Mouse (Mus musculus) neural tube, embryonic 11.5 days (tissue): ENCODE data around the gene Pim1. TPM values are rescaled to one million over a fixed set of nuclear protein-coding genes. Genes with fewer than 3 reads are reported as not detected.
A peak's percentile ranks its signal among the peaks of the same experiment; 100 is the strongest.

Experiments
- ATAC-seq: fragments of 200-750 bp; cut with Nextera tagmentation; 2 replicates; pipeline ENCODE4 v1.8.0; 2017; ENCODE audit warnings: moderate number of reproducible peaks, mild to moderate bottlenecking, moderate TSS enrichment, moderate library complexity; ENCODE audit not compliant: insufficient read depth, low FRiP score, low TSS enrichment
- DNase-seq: peaks from one replicate; pipeline ENCODE4 v3.0.0-alpha.2; 2015; ENCODE audit warnings: low spot score
- H3K27ac ChIP-seq: fragments of 300-500 bp; sonication (generic); 2 replicates; pipeline ENCODE4 v1.5.1; 2014; ENCODE audit warnings: low read depth, mild to moderate bottlenecking, low read length
- H3K27me3 ChIP-seq: fragments of 300-500 bp; sonication (generic); 2 replicates; pipeline ENCODE4 v1.6.1; 2014; ENCODE audit warnings: mild to moderate bottlenecking, low read length, mixed read lengths; ENCODE audit not compliant: control insufficient read depth, insufficient read depth
- H3K36me3 ChIP-seq: fragments of 300-500 bp; sonication (generic); 2 replicates; pipeline ENCODE4 v1.6.1; 2014; ENCODE audit warnings: mild to moderate bottlenecking, low read length, moderate library complexity, mixed read lengths; ENCODE audit not compliant: control insufficient read depth, insufficient read depth
- H3K4me1 ChIP-seq: fragments of 300-500 bp; sonication (generic); 2 replicates; pipeline ENCODE4 v1.6.1; 2014; ENCODE audit warnings: low read length, mixed read lengths; ENCODE audit not compliant: control insufficient read depth, insufficient read depth
- H3K4me2 ChIP-seq: fragments of 300-500 bp; sonication (generic); 2 replicates; pipeline ENCODE4 v1.6.1; 2014; ENCODE audit warnings: low read depth, mild to moderate bottlenecking, moderate library complexity
- H3K4me3 ChIP-seq: fragments of 300-500 bp; sonication (generic); 2 replicates; pipeline ENCODE4 v1.5.1; 2014; ENCODE audit warnings: low read depth, low read length
- H3K9ac ChIP-seq: fragments of 300-500 bp; sonication (generic); 2 replicates; pipeline ENCODE4 v1.6.1; 2014; ENCODE audit warnings: mild to moderate bottlenecking, low read length
- H3K9me3 ChIP-seq: fragments of 300-500 bp; sonication (generic); 2 replicates; pipeline ENCODE4 v1.6.1; 2016; ENCODE audit warnings: low read length; ENCODE audit not compliant: control insufficient read depth
- WGBS: fragments of 180-500 bp; shearing (Covaris S2); extraction: QIAGEN DNeasy Blood & Tissue Kit; methylation state at CpG from one replicate; pipeline ENCODE4 v1.1.7; 2014; 5-methylcytosine and 5-hydroxymethylcytosine counted together
- polyA plus RNA-seq: library from polyadenylated mRNA; unstranded; fragments of >200 nt; fragmentation: Nextera tagmentation; extraction: Ambion mirVana; gene quantifications from 2 replicates; pipeline ENCODE4 v1.2.1, GENCODE M21; 2014

The Pim1 gene
- polyA plus RNA-seq, 1 experiment from 2014 or later = 23.1 TPM

- H3K9ac ChIP-seq = no peak overlapping the region; the same call in 1 of the 2 replicates
- 76% methylated on average over 8 of the region's 8 CpGs for WGBS
- peaks cover 10% of the 10 kb centered on the region; the same call in 1 of the 2 replicates for H3K4me1 ChIP-seq
- no peak overlapping the region for H3K4me3 ChIP-seq
- no peak for ATAC-seq
- H3K36me3 ChIP-seq = no peaks in the 10 kb centered on the region
- no peaks in the 10 kb centered on the region for H3K9me3 ChIP-seq
- DNase-seq = no peak
- H3K4me2 ChIP-seq = peak overlapping the region; percentile 82; the same call in 1 of the 2 replicates
- no peaks in the 10 kb centered on the region for H3K27me3 ChIP-seq
- H3K27ac ChIP-seq = 0 out of 2 replicates have a peak overlapping the region, but pooled peaks have one; percentile 7
Observed at GRCm38 (mm10) chr17:29488257-29488977, 2.1 kb upstream of the Pim1 start.

- H3K4me3 ChIP-seq = peak overlapping the region; percentile 97
- no peaks in the 10 kb centered on the region for H3K9me3 ChIP-seq
- no peaks in the 10 kb centered on the region for H3K27me3 ChIP-seq
- peaks cover 10% of the 10 kb centered on the region; the same call in 1 of the 2 replicates for H3K4me1 ChIP-seq
- H3K4me2 ChIP-seq = peak overlapping the region; percentile 82
- peak overlapping the region; percentile 93 for H3K27ac ChIP-seq
- H3K9ac ChIP-seq = peak overlapping the region; percentile 87
- 7% methylated on average over 30 of the region's 30 CpGs for WGBS
- H3K36me3 ChIP-seq = peaks cover 3% of the 10 kb centered on the region; the same call in 1 of the 2 replicates
- peak; percentile 69 for DNase-seq
- no peak for ATAC-seq
Observed at GRCm38 (mm10) chr17:29488978-29489970, 1.3 kb upstream of the Pim1 start.

GRCm38 (mm10) chr17:29489971-29490712 lies 411 bp upstream of the Pim1 start:
- no peaks in the 10 kb centered on the region for H3K9me3 ChIP-seq
- peaks cover 10% of the 10 kb centered on the region; the same call in 1 of the 2 replicates for H3K4me1 ChIP-seq
- H3K9ac ChIP-seq = peak overlapping the region; percentile 92
- H3K36me3 ChIP-seq = peaks cover 8% of the 10 kb centered on the region
- peak overlapping the region; percentile 95 for H3K27ac ChIP-seq
- under 1% methylated on average over 57 of the region's 68 CpGs for WGBS
- peak overlapping the region; percentile 82 for H3K4me2 ChIP-seq
- H3K4me3 ChIP-seq = peak overlapping the region; percentile 97
- peak; percentile 100 for DNase-seq
- no peaks in the 10 kb centered on the region for H3K27me3 ChIP-seq
- ATAC-seq = peak; percentile 85

- peak overlapping the region; percentile 95 for H3K27ac ChIP-seq
- peak overlapping the region; percentile 92 for H3K9ac ChIP-seq
- H3K9me3 ChIP-seq = no peaks in the 10 kb centered on the region
- H3K36me3 ChIP-seq = peaks cover 8% of the 10 kb centered on the region
- ATAC-seq (no peak; the same call in 1 of the 2 replicates), DNase-seq (peak; percentile 62)
- H3K4me2 ChIP-seq = peak overlapping the region; percentile 79
- H3K4me1 ChIP-seq = peaks cover 10% of the 10 kb centered on the region; the same call in 1 of the 2 replicates
- WGBS = under 1% methylated on average over 47 of the region's 48 CpGs
- peak overlapping the region; percentile 97 for H3K4me3 ChIP-seq
- no peaks in the 10 kb centered on the region for H3K27me3 ChIP-seq
Observed at GRCm38 (mm10) chr17:29491591-29492268, 1.2 kb downstream of the Pim1 start.

- no peaks in the 10 kb centered on the region for H3K27me3 ChIP-seq
- peak overlapping the region; percentile 79 for H3K4me2 ChIP-seq
- DNase-seq (peak; percentile 74), ATAC-seq (no peak)
- H3K4me1 ChIP-seq = peaks cover 10% of the 10 kb centered on the region; the same call in 1 of the 2 replicates
- peak overlapping the region; percentile 97 for H3K4me3 ChIP-seq
- 1% methylated on average over 22 of the region's 22 CpGs for WGBS
- peaks cover 8% of the 10 kb centered on the region for H3K36me3 ChIP-seq
- H3K9me3 ChIP-seq = no peaks in the 10 kb centered on the region
- H3K9ac ChIP-seq = peak overlapping the region; percentile 92
- no peak overlapping the region for H3K27ac ChIP-seq
Observed at GRCm38 (mm10) chr17:29492269-29493191, 2.0 kb downstream of the Pim1 start.

- DNase-seq = no peak
- H3K27ac ChIP-seq = no peak overlapping the region
- peak overlapping the region; percentile 79 for H3K4me2 ChIP-seq
- WGBS = 78% methylated on average over 11 of the region's 11 CpGs
- no peak overlapping the region; the same call in 1 of the 2 replicates for H3K9ac ChIP-seq
- no peaks in the 10 kb centered on the region for H3K27me3 ChIP-seq
- no peak for ATAC-seq
- H3K4me3 ChIP-seq = peak overlapping the region; percentile 97
- no peaks in the 10 kb centered on the region for H3K9me3 ChIP-seq
- H3K4me1 ChIP-seq = peaks cover 10% of the 10 kb centered on the region; the same call in 1 of the 2 replicates
- H3K36me3 ChIP-seq = peaks cover 8% of the 10 kb centered on the region
Observed at GRCm38 (mm10) chr17:29493461-29493980, 3.0 kb downstream of the Pim1 start.
